ENCODE assay signal across 16 mouse cellular contexts in the genomic region with DNA sequence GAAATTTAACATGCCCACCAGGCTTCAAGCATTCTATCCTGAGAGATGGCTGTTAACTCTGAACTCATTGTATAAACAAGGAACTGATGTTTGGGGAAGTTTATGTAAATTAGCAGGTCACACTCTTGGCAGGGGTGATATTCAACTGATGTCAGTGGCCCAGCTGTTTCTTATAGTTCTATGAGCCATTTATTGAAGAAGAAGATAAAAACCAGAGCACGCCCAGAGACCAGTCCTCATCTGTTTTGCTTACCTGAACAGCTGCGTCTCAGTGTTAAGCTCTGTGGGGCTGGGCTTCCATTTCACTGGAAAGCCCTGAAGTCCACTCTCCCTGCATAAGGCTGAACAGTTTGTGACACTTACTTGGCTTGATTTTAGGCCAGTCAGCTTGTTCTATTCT. TPM values are rescaled to one million over a fixed set of nuclear protein-coding genes. Genes with fewer than 3 reads are reported as not detected.
DNase-seq lines count a peak whose midpoint lies in the region; ATAC-seq and TF ChIP-seq lines count a peak whose summit lies in the region.
"Had no signal": no experiment of that assay in that cellular context is flagged by ENCODE, and none has a peak within 500 bp of the region (broad histone marks: within the 10 kb centered on the region; RNA-seq: fewer than 3 reads in every experiment).

No protein-coding gene starts in this region.

- no peak overlapping the region for H3K4me2 ChIP-seq in lung, embryonic 14.5 days
- no peak overlapping the region for H3K4me2 ChIP-seq in lung, postnatal 0 days (replicated peaks; ENCODE audit: low read depth, low read length)
- H3K4me2 ChIP-seq in forebrain, embryonic 14.5 days (ENCODE audit: low read length) = no peak overlapping the region
- H3K4me2 ChIP-seq: embryonic facial prominence, embryonic 13.5 days; liver, embryonic 12.5 days; neural tube, embryonic 15.5 days had no signal

- H3K27me3 ChIP-seq in lung, embryonic 14.5 days (ENCODE audit: insufficient read depth, low read length) = no peaks in the 10 kb centered on the region
- no peaks in the 10 kb centered on the region for H3K27me3 ChIP-seq in lung, postnatal 0 days (replicated peaks; ENCODE audit: insufficient read depth, low read length)
- no peaks in the 10 kb centered on the region for H3K27me3 ChIP-seq in forebrain, embryonic 14.5 days (replicated peaks; ENCODE audit: control insufficient read depth, insufficient read depth, low read length)
- no peaks in the 10 kb centered on the region for H3K27me3 ChIP-seq in splenic B cell, adult 2 months (ENCODE audit: control insufficient read depth, insufficient read depth, low read length, poor library complexity, severe bottlenecking)
- H3K27me3 ChIP-seq: embryonic facial prominence, embryonic 13.5 days; liver, embryonic 12.5 days; neural tube, embryonic 15.5 days had no signal

- no peaks in the 10 kb centered on the region for H3K36me3 ChIP-seq in lung, embryonic 14.5 days (ENCODE audit: insufficient read depth)
- H3K36me3 ChIP-seq in lung, postnatal 0 days (ENCODE audit: insufficient read depth, low read length) = no peaks in the 10 kb centered on the region
- no peaks in the 10 kb centered on the region for H3K36me3 ChIP-seq in forebrain, embryonic 14.5 days (ENCODE audit: control insufficient read depth, insufficient read depth, low read length)
- no peaks in the 10 kb centered on the region for H3K36me3 ChIP-seq in splenic B cell, adult 2 months (ENCODE audit: control insufficient read depth, insufficient read depth, low read length, poor library complexity, severe bottlenecking)
- H3K36me3 ChIP-seq: embryonic facial prominence, embryonic 13.5 days; liver, embryonic 12.5 days; neural tube, embryonic 15.5 days had no signal

- no peaks in the 10 kb centered on the region for H3K9me3 ChIP-seq in lung, embryonic 14.5 days (ENCODE audit: low read depth, low read length)
- no peaks in the 10 kb centered on the region for H3K9me3 ChIP-seq in lung, postnatal 0 days (ENCODE audit: low read length)
- no peaks in the 10 kb centered on the region for H3K9me3 ChIP-seq in forebrain, embryonic 14.5 days (replicated peaks; ENCODE audit: control insufficient read depth, low read length)
- H3K9me3 ChIP-seq: embryonic facial prominence, embryonic 13.5 days; liver, embryonic 12.5 days; neural tube, embryonic 15.5 days had no signal

- no peak overlapping the region for H3K4me3 ChIP-seq in lung, embryonic 14.5 days (ENCODE audit: low read depth, low read length)
- no peak overlapping the region for H3K4me3 ChIP-seq in lung, postnatal 0 days (ENCODE audit: low read depth, low read length)
- no peak overlapping the region for H3K4me3 ChIP-seq in forebrain, embryonic 14.5 days (ENCODE audit: low read depth, low read length)
- H3K4me3 ChIP-seq: embryonic facial prominence, embryonic 13.5 days; liver, embryonic 12.5 days; neural tube, embryonic 15.5 days had no signal

- peak; percentile 70 for ATAC-seq in lung, embryonic 14.5 days (ENCODE audit: insufficient read depth)
- no peak for ATAC-seq in lung, postnatal 0 days
- ATAC-seq in forebrain, embryonic 14.5 days = peak; percentile 49
- ATAC-seq in megakaryocyte, adult 5-6 weeks (ENCODE audit: poor library complexity, severe bottlenecking) = 0 out of 2 replicates have a peak, but pooled peaks have one; percentile 47
- ATAC-seq: intestine, postnatal 0 days; liver, embryonic 12.5 days had no signal

- H3K9ac ChIP-seq in lung, embryonic 14.5 days = no peak overlapping the region
- H3K9ac ChIP-seq in lung, postnatal 0 days (replicated peaks; ENCODE audit: low read depth) = no peak overlapping the region
- H3K9ac ChIP-seq in forebrain, embryonic 14.5 days (ENCODE audit: low read length) = no peak overlapping the region
- H3K9ac ChIP-seq: embryonic facial prominence, embryonic 13.5 days; liver, embryonic 12.5 days; neural tube, embryonic 15.5 days had no signal

- TF ChIP-seq CTCF in lung, embryonic 14.5 days (IDR thresholded peaks at IDR 0.05; ENCODE audit: low read depth) = no peak
- no peak for TF ChIP-seq CTCF in lung, postnatal 0 days (IDR thresholded peaks at IDR 0.05)

- no peak overlapping the region for H3K27ac ChIP-seq in lung, embryonic 14.5 days (ENCODE audit: low read depth)
- no peak overlapping the region for H3K27ac ChIP-seq in lung, postnatal 0 days (ENCODE audit: low read length)
- H3K27ac ChIP-seq in forebrain, embryonic 14.5 days (ENCODE audit: low read depth, low read length) = no peak overlapping the region
- H3K27ac ChIP-seq: embryonic facial prominence, embryonic 13.5 days; liver, embryonic 12.5 days; neural tube, embryonic 15.5 days had no signal

- H3K4me1 ChIP-seq in lung, embryonic 14.5 days (ENCODE audit: insufficient read depth) = no peaks in the 10 kb centered on the region
- H3K4me1 ChIP-seq in lung, postnatal 0 days (ENCODE audit: insufficient read depth, low read depth, low read length) = no peaks in the 10 kb centered on the region
- H3K4me1 ChIP-seq in forebrain, embryonic 14.5 days (ENCODE audit: control insufficient read depth, insufficient read depth, low read length) = peaks cover 8% of the 10 kb centered on the region
- H3K4me1 ChIP-seq: embryonic facial prominence, embryonic 13.5 days; liver, embryonic 12.5 days; neural tube, embryonic 15.5 days had no signal

- no peak for TF ChIP-seq EP300 in lung, postnatal 0 days (IDR thresholded peaks at IDR 0.05)

- WGBS in lung, embryonic 14.5 days = 27% methylated on average over 2 of the region's 2 CpGs
- WGBS in lung, postnatal 0 days = 31% methylated on average over 2 of the region's 2 CpGs
- WGBS in forebrain, embryonic 14.5 days = 26% methylated on average over 2 of the region's 2 CpGs

- peak; percentile 59 for DNase-seq in lung, embryonic 14.5 days
- DNase-seq in lung, postnatal 0 days (ENCODE audit: low spot score) = no peak
- peak; percentile 50 for DNase-seq in forebrain, embryonic 14.5 days (ENCODE audit: low spot score)
- DNase-seq in splenic B cell, adult 2 months (ENCODE audit: low read depth, low spot score) = peak; percentile 42
- no peak for DNase-seq in layer of hippocampus, postnatal 36 days
- no peak for DNase-seq in layer of hippocampus, adult 8-10 months (ENCODE audit: low spot score in 2 of 2)
- DNase-seq in layer of hippocampus, adult 18-20 months (ENCODE audit: low spot score in 2 of 2) = no peak
- DNase-seq: cerebellum, adult 9-10 months; heart, adult 18-20 months; heart, postnatal 10 days; thymus, adult 2 months had no signal

RNA-seq across cellular contexts. Expression of a gene that starts 6.9 kb away (rescaled TPM):
- 4.4 and 4.6 TPM in 2 replicates for polyA plus RNA-seq in lung, embryonic 14.5 days (2014; fragmentation: Nextera tagmentation; extraction: Ambion mirVana)
- polyA plus RNA-seq in lung, postnatal 0 days (2015; fragmentation: Nextera tagmentation; extraction: Ambion mirVana) = 3.5 and 3.9 TPM in 2 replicates
- polyA plus RNA-seq in forebrain, embryonic 14.5 days (2014; fragmentation: Nextera tagmentation; extraction: Ambion mirVana) = 2.8 and 3.9 TPM in 2 replicates
- total RNA-seq in megakaryocyte, adult 5-6 weeks (2015) = 0.22 TPM in 1 of 2 replicates, not detected in the other
- total RNA-seq in megakaryocyte, adult 5-6 weeks (2017) = 0.08 and 0.22 TPM in 2 replicates
- total RNA-seq in layer of hippocampus, postnatal 36 days (2021) = 1 to 10 TPM; 3.9 to 4.5 TPM
- 10 to 100 TPM in 2 of 4 experiments, 1 to 10 TPM in 2; 4.7 to 19.5 (median 11.5) TPM for total RNA-seq in layer of hippocampus, adult 8-10 months (2022)
- total RNA-seq in layer of hippocampus, adult 18-20 months (2021) = 1 to 10 TPM; 3.5 to 3.9 TPM

Comparison
In these comparisons a context has a peak if more than half of its experiments do, and no peak if none do; other contexts are left out.
1. DNase-seq: peak in lung, embryonic 14.5 days (single experiment), forebrain, embryonic 14.5 days (single experiment) and splenic B cell, adult 2 months (single experiment); none in lung, postnatal 0 days (single experiment), layer of hippocampus, postnatal 36 days (0 of 2), layer of hippocampus, adult 8-10 months (0 of 2) and layer of hippocampus, adult 18-20 months (0 of 2).